Mouse (Mus musculus) left cerebral cortex, postnatal 4 days (tissue): Measurements from ENCODE around the gene Edc4. TPM values are rescaled to one million over a fixed set of nuclear protein-coding genes. Genes with fewer than 3 reads are reported as not detected.
A peak's percentile ranks its signal among the peaks of the same experiment; 100 is the strongest.

Experiments
- DNase-seq: peaks from one replicate; pipeline ENCODE4 v3.0.0-alpha.2; 2022
- intact Hi-C: fragments of 180-260 bp; cut with DNase I; formaldehyde crosslinking; loops from one replicate; pipeline ENCODE4 v1.15.1; 2025
- total RNA-seq, 2 experiments: library from RNA; stranded (reverse); gene quantifications; 2 replicates each; pipeline ENCODE4 v1.2.3; 2021

Gene Edc4
- total RNA-seq, 2 experiments from 2014 or later = 64.5 to 74.1 TPM

DNA sequence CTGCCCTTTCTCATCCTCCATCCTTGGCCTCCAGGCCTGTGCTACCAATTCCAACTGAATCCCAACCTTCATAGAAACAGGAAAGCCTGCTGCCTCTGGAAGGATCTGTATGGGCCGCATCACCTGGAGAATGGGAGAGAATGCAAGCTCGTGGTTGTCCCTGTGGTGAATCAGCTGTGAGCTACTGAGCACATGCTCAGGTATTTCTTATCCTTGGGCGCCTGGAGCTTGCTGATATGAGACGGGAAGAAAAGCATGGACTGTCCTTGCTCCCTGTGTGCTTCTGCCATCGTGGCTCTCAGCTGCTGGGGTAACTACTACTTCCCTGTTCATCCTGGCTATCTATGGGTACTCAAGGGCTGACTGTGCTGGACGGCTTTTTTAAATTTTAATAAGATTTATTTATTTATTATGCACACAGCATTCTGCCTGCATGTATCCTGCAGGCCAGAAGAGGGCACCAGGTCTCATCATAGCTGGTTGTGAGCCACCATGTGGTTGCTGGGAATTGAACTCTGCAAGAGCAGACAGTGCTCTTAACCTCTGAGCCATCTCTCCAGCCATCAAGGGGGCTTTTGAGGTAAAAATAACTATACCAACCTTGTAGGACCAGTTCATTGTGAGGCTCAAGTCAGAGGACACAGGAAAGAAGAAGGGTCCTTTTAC is 14.2 kb upstream of the Edc4 start:
- intact Hi-C loops = no loop called here
- no peak for DNase-seq

DNA sequence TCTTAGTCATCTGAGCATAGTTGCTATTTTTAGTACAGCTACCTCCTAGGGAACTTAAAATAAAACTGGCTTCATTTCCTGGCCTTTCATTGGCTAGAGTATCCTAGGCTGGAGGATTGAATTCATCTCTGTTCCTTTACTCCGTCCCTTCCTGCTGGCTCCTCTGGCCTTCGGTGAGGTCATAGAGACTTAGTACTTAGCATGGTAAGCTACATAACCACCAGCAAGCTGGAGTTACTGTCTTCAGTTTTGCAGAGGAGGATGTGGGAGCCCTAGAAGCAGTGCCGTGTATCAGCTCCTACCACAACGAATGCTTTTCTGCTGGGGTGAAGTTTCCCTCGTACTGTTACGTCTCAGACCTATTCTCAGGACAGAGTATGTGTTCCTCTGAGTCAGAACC is 6.4 kb upstream of the Edc4 start:
- no peak for DNase-seq
- intact Hi-C loops = no loop called here

DNA sequence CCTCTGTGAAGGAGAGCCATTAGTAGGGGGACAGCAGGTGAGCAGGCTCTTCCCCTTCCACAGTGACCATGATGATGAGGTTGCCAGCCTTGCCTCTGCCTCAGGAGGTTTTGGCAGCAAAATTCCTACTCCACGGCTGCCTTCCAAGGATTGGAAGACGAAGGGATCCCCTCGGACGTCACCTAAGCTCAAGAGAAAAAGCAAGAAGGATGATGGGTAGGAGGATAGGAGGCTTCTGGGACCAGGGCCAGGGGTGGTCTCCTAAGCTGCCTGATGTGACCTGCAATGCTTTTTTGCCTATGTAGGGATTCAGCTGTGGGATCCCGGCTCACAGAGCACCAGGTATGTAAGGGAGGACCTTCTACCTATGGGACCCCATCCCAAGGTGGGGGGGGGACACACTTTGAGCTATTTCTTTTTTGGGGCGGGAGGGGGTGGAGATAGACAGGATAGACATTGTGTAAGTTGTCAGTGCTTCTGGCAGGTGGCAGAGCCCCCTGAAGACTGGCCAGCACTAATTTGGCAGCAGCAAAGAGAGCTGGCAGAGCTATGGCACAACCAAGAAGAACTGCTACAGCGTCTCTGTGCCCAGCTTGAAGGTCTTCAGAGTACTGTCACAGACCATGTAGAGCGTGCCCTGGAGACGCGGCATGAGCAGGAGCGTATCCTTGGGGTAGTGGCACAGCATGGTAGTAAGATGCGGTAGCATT is 9.2 kb downstream of the Edc4 start:
- intact Hi-C loops = loop anchor here (10.0 kb wide), 1 partner anchor 135 kb away; no protein-coding TSS in a partner anchor
- DNase-seq = no peak

DNA sequence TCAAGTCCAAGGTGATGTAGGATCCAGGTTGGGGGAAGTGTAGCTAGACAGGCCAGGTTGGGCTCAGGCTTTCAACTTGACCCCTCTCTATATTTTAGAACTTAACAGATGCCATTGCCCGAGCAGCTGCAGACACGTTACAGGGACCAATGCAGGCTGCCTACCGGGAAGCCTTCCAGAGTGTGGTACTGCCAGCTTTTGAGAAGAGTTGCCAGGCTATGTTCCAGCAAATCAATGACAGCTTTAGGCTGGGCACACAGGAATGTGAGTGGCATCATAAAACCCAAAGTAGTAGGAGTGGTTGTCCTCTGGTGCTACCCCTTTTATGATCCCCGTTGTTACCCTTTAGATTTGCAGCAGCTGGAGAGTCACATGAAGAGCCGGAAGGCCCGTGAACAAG is 10.2 kb downstream of the Edc4 start:
- no peak for DNase-seq
- intact Hi-C loops = loop anchor here (10.0 kb wide), 1 partner anchor 134 kb away; no protein-coding TSS in a partner anchor

DNA sequence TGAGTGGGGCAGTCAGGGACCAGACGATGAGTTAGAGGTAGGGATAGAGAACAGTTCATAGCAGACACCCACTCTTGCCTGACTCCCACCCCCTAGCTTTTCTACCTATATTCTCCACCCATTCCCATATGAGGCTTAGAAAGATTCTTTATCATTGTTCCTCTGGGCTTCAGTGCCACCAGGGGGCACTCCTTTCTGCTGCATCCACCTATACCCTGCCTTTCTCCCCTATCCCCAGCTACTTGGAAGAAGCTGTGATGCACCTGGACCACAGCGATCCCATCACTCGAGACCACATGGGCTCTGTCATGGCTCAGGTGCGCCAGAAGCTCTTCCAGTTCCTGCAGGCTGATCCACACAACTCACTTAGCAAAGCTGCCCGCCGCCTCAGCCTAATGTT is 11.8 kb downstream of the Edc4 start:
- intact Hi-C loops = loop anchor here (10.0 kb wide), 1 partner anchor 132 kb away; no protein-coding TSS in a partner anchor

DNA sequence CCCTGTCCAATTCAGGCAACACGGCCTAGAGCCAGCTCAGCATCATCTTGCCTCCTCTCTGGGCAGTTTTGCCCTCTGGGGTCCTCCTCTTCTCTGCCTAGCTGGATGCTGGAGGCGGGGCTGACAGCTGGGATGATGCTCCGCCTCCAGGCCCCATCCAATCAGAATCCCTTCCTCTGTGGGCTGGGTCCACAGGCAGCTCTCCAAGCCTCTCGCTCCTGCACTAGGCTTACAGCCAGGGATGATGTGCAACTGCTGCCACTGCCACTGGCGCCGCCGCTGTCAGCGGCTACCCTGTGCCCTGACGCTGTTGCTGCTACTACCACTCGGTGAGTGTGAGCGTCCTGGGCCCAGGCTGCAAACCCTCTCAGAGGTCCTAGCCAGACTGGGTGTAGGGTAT is 12.7 kb downstream of the Edc4 start, which contains the start of gene Nrn1l:
Gene Nrn1l (plus strand): TSS at position 229 of the 400 bp plus-strand sequence.
- intact Hi-C loops = loop anchor here (10.0 kb wide), 1 partner anchor 131 kb away; no protein-coding TSS in a partner anchor
- DNase-seq = peak; percentile 84

More for the DNA sequence above, 11.8 kb downstream of the Edc4 start:
- DNase-seq = no peak

DNA sequence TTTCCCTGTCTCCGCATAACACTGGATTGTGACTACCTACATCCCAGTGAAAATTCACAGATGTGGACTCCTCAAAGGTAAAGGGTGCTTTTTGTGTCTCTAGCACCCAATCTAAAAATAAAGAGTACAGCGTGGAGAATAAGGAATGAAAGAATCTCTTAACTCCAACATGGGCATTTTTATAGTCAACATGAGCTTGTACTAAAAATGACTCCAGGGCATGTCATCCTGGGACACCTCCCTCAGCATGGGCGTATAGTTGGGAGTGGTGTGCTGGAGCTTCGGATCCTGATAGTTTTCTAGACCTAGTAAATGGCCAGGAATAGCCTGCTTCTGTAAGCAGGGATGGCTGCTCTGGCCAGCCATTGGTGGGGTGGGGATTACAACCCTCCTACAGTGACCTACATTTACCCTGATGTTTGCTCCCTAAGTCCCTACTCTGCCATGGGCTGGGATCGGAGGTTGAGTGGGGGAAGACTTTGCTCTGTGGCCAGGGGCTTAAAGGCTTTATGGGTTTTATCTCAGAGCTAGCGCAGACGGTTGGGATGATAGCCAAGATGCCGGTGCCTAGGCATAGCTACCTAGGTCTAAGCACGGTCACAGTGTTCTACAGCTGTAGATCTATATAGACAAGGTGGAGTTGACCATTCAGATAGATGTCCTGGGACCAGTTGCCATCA is 17.3 kb downstream of the Edc4 start:
- no peak for DNase-seq
- intact Hi-C loops = loop anchor here (10.0 kb wide), 1 partner anchor 127 kb away; no protein-coding TSS in a partner anchor

DNA sequence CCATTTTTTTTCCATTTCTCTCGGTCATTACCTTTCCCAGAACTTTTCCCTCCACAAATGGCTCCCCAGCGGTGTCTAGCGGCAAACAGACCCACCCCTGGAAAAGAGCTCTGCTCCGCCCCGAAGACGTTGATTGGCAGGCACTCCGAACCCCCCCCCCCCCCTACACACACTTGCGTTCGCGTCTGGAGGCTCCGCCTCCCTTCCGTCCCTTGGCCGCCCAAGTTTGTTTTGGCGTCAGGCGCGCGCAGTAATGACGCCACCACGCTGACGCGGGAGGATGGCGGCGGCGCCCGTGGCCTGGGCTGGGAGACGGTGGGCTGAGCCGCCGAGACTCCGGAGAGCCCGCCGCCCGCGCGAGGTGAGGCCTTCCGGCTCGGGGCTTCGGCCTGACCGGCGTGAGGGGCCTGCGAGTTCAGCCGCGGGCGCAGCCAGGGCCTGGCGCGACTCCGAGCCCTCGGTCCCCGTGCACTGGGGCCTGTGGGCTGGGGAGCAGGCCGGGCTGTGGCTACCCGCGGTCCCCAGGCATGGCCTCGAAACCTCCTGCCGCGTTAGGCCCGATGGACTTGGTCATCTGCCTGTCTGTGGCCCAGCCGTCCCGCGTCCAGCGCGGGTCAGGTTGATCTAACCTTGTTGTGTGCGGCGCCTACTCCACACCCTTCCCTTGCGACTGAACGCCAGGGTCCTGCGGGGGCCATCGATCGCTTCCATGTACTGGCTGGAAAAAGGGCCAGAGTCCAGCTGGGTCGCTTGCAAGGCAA is 19.7 kb downstream of the Edc4 start, which contains the start of gene Pskh1:
Gene Pskh1 (plus strand): TSS at position 262 of the 761 bp plus-strand sequence.
- DNase-seq = peak; percentile 94
- intact Hi-C loops = no loop called here

DNA sequence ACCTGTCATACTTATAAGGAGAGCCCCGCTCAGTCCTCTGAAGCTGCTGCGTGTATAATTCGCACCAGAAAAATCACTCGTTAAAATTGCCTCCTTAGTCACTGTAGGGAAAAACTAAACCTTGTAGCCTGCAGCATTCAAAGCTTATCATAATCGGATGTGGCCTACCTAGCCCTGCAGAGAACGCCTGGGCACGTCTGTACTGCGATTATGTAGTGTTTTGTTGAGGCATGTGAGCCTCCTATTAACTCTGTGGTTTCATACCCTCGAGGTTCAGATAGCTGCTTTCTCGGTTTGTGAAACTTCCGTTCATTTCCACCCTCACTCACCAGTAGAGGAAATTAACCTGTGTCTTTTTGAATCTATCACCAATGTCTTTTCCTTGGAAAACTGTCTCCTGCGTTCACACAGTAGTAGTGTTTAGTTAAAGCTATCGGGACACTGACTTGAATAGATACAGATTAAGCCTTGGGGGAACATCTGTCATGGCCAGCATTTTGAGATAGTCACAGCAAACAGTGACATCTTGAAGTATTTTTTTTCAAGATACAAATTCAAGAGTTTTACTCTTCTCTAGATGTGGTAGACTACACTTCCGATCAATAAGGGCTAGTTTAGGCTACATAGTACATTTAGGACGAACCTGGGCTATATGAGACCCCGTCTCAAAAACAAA is 20.4 kb downstream of the Edc4 start:
- no peak for DNase-seq
- intact Hi-C loops = no loop called here

DNA sequence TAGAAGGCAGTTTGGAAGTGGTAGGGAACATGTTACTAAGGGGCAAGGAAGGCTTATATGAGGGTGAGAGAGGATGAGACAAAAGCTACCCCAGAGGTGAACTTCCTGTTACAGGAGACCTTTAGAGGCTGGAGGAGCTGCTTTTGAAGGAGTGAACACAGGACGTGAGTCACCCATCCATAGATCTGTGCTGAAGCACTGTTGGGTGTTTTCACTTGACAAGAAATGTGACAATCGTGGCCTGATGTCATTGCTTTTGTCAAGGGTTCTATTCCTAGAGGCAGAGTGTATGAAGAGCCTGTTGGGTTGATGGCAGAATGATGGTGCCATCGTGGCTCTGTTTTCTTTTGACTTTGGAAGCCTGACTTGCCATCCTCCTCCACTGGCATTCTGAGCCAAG is 38.7 kb downstream of the Edc4 start:
- no peak for DNase-seq
- intact Hi-C loops = no loop called here

DNA sequence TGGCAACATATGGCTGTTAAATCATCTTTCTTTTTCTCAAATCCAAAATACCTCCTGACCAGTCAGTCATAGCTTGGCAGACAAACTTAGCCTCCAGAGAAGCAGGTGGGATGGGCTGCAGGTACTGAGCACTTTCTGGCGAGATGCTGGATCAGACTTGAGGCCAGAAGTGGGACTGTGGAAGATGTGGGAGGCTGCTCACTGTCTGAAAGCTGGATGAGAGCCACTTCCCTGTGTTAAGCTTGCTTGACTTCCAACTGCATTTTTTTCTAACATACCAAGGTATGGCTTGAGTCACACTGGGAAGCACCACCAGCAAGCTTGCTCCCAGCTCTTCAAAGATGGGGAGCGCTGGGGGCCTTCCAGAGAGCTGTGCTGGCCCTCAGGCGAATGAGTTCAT is 44.4 kb downstream of the Edc4 start:
- no peak for DNase-seq
- intact Hi-C loops = no loop called here

DNA sequence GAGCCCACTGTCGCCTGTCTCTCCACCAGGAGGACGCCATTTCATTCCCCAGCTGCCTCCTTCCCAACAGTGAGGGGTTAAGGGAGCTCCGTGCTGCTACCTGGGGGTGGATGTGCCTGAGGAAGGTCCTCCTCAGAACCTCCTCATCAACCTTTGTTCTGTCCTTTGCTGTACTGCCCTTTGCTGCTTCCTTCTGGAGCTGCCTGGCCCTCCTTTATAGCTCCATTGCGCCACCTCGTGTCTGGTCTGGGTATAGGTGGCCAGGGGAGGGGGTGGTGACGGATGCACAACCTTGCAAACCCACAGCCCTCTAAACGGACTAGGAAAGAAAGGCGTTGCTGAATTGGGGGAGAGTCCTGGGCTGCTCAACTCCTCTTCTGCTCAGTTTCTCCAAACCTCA is 49.9 kb downstream of the Edc4 start:
- intact Hi-C loops = no loop called here

DNA sequence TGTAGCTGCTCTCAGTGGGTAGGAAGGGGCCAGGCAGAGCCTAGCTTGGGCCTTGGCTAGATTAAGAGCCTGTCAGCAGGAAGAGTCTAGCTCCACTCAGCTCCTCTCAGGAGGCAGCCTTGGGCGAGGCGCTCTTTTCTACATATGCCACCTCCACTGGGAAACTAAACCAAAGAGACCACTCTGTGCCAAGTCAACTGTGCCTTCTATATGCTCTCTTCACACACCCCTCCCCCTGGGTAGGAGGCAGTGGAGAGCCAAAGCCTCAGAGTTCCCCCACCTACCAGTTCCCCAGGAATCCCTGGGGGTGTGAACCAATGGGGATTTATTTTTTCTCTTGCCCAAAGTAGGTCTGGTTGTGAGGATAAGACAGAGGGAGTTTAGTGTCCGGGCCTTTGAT is 50.6 kb downstream of the Edc4 start:
- DNase-seq = no peak
- intact Hi-C loops = no loop called here

More for the DNA sequence above, 49.9 kb downstream of the Edc4 start:
- DNase-seq = peak; percentile 91

DNA sequence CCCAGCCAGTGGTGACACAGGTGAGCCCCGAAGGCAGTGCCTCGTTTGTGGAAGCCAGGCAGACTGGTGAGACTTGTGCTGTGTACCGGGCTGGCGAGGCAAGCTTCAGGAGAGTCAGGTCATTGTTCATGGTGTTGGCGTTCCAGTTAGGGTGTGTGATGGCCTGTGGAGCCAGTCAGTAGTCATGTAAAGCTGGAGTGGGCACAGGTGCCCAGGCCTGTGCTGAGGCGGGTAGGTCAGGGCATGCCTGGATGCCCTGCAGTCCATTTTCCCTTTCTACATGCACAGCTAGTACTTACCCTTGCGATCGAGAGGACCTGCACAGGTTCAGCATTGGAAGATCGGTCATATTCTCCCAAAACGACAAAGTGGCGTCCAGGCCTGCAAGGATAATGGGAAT is 51.8 kb downstream of the Edc4 start:
- DNase-seq = no peak
- intact Hi-C loops = no loop called here

DNA sequence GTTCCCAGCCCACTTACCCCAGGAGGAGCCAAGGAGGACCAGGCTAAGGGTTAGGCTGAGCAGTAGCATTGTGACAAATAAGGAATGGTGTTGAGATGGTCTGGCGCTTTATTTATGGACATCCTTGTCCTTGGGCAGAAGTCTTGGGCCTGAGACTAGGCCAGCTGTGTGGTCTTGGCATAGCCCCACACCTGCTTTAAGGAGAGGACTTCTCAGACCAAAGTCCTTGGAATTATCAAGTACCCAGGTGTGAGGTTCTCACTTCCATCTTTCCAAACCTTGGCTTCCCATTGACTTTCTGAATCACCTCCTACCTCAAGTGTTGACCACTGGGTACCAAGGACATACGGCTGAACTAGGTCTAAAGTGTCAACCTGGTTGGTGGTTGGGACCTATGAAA is 53.1 kb downstream of the Edc4 start, which contains the start of gene Ctrl:
Gene Ctrl (minus strand): TSS at position 101 of the 400 bp plus-strand sequence.
- intact Hi-C loops = no loop called here
- no peak for DNase-seq

DNA sequence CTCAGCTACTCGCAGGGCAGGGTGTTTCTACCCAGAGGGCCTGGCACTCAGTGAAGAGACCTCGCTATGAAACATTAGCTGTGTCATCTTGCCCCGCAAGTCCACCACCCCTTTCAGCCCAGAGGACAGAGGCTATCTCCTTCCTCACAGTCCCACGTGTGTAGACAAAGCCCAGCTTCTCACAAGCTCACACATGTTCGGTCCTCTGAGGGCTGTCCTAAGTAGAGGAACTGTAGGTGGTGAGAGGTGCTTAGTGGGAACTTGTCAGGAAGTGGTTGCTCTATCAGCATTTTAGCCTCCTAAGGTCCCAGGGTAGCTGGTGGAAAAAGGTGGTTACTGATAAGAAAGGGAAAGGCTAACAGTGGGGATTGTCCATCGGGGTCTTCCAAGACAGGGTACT is 54.4 kb downstream of the Edc4 start:
- intact Hi-C loops = no loop called here
- no peak for DNase-seq

DNA sequence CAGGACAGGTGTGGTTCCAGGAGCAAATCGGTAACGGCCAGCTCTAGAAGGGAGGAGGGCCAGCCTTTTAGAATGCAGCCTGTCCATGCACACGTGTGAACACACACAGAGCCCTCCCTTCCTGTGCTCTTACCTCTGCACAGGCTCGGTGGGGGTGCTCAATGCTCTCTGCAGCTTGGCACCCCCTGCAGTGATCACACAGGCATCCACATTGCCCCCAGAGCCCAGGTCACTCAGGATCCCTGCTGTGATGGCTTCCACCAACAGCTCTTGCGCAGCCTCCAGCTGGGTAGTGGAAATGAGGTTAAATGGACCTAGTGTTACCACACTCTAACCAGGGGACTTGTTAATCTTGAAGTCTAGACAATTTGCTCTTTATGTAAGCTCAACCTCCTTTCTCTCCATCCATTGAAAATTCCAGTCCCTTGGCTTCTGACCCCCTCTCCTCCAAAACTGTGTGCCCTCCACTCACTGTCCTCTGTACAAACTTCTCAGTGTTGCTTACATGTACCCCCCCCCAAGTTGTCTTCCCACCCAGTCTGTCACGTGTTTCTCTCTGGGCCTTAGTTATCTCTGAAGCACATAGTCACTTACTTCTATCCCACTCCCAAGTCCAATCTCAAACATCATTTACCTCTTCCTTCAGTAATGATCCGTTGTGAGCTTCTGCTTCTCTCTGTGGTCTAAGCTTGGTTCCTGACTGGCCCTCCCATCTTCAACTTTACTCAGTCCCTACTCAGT is 55.4 kb downstream of the Edc4 start:
- no peak for DNase-seq
- intact Hi-C loops = no loop called here

DNA sequence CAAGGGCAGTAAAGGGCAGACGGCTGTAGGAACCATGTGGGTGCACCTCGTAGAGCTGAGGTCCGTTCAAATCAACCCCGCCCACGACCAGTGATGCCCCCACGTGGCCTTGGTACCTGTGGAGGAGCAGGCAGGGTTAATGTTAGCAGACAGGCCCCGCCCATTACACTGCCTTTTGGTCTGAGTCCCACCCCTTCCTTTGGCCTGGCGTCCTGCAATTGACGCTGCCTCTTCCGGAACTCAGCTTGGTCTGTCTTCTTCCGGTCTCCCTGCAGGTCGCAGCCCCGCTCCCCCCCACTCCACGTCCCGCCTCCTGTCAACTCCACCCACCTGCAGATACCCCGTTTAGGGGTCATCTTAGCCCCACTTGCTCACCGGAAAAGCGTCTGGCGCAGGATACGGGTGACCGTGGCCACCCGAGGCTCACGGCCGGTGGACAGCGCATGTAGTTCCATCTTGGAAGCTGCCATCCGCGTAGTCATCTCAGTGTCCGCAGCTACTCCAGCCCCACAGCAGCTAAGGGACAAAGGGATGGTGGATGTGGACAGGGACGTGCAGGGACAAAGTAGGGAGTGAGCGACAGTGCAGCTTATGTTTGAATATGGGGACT is 56.3 kb downstream of the Edc4 start:
- peak; percentile 92 for DNase-seq
- intact Hi-C loops = no loop called here
